Mouse (Mus musculus) heart, embryonic 10.5 days (tissue): ENCODE data around the gene AL732309.1. TPM values are rescaled to one million over a fixed set of nuclear protein-coding genes. Genes with fewer than 3 reads are reported as not detected.
A peak's percentile ranks its signal among the peaks of the same experiment; 100 is the strongest.

Experiments
- DNase-seq: peaks from one replicate; pipeline ENCODE4 v3.0.0-alpha.2; 2017; ENCODE audit warnings: low spot score
- H3K27ac ChIP-seq: fragments of 300-500 bp; sonication (generic); 2 replicates; pipeline ENCODE4 v1.5.1; 2016; ENCODE audit warnings: mild to moderate bottlenecking
- H3K27me3 ChIP-seq: fragments of 300-500 bp; sonication (generic); 2 replicates; pipeline ENCODE4 v1.6.1; 2016; ENCODE audit warnings: mild to moderate bottlenecking; ENCODE audit not compliant: poor library complexity, insufficient read depth, severe bottlenecking
- H3K36me3 ChIP-seq: fragments of 300-500 bp; sonication (generic); 2 replicates; pipeline ENCODE4 v1.6.1; 2016; ENCODE audit warnings: mild to moderate bottlenecking, moderate library complexity
- H3K4me1 ChIP-seq: fragments of 300-500 bp; sonication (generic); 2 replicates; pipeline ENCODE4 v1.6.1; 2016; ENCODE audit warnings: mild to moderate bottlenecking
- H3K4me3 ChIP-seq: fragments of 300-500 bp; sonication (generic); 2 replicates; pipeline ENCODE4 v1.5.1; 2016; ENCODE audit warnings: mild to moderate bottlenecking, moderate library complexity
- H3K9me3 ChIP-seq: fragments of 300-500 bp; sonication (generic); 2 replicates; pipeline ENCODE4 v1.6.1; 2016; ENCODE audit warnings: mild to moderate bottlenecking, moderate library complexity
- WGBS: fragments of 180-500 bp; shearing (Covaris S2); methylation state at CpG from one replicate; pipeline ENCODE4 v1.1.7; 2016; 5-methylcytosine and 5-hydroxymethylcytosine counted together
- polyA plus RNA-seq: library from polyadenylated mRNA; unstranded; fragments of >200 nt; fragmentation: Nextera tagmentation; extraction: Ambion mirVana; gene quantifications from 2 replicates; pipeline ENCODE4 v1.2.1, GENCODE M21; 2016

The AL732309.1 gene
- polyA plus RNA-seq, result 4.0 and 6.0 TPM in 2 replicates

DNA sequence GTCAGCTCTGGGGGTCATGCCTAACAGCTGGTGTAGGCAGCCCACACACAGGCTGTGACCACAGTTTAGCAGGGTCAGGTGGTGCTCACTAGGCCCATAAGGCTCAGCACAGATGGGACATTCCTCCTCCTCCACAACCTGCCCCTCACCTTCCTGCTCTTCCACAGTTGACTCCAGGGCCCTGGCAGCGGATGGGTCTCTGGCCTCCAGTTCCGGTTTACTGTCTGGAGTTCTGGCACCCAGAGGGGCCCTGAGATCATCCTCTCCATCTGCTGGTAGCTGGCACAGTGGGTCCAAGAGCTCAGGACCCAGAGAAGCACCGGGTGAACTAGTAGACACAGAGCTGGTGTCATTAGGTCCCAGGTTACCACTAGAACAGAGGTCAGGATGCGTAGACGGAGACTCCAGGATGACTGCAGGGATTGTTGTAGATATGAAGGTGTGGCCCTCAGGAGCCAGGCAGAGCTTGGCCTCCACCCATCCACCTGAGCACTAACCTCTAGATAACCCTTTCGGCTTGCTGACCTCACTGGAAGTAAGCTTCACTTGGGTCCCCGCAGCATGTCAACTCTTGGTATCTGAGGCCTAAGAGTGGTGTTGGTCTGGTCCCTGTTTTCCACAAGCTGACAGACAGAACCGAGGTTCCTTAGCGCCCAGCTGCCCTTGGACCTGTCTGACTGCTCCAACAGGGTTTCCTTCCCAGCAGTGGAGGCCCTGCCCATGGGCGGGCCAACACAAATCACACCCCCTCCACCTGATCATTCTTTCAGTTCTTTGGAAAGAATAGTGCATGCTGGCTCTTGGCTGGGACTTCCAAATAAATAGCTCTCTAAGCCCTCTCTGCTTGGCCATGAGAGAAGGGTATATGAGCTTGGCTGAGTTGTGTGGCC is at the start of gene AL732309.1:
AL732309.1 (minus strand) TSS at position 681 of the 890 bp plus-strand sequence.
- WGBS, result 81% methylated on average over 10 of the region's 10 CpGs
- Histone ChIP-seq H3K27ac (no peak within 1 kb of the TSS), H3K27me3 (peaks cover 30% of the 10 kb centered on the region), H3K4me3 (no peak within 1 kb of the TSS), H3K4me1 (peaks cover 17% of the 10 kb centered on the region), H3K36me3 (peaks cover 61% of the 10 kb centered on the region), H3K9me3 (no peaks in the 10 kb centered on the region)
- DNase-seq, result no peak

DNA sequence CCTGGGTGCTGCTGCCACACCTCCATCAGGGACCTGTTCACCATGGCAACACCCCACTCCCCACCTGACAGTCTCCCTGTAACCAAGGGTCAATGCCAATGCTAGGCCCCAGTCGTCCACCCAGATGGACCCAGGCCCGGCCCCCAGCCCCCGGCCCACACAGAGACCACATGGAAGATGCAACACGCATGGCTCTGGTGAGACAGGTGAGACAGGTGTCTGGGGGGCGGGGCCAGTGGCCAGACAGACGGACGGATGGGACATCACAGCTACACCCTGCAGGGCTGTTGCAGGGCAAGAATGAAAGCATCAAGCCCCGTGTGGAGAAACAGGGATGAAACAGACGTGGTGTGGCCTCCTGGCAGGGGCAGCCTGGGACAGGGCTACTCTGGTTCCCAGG is 47.0 kb upstream of the AL732309.1 start:
- Histone ChIP-seq H3K27me3 (peaks cover 100% of the 10 kb centered on the region), H3K9me3 (no peaks in the 10 kb centered on the region), H3K4me3 (no peak overlapping the region), H3K36me3 (no peaks in the 10 kb centered on the region), H3K27ac (no peak overlapping the region), H3K4me1 (peaks cover 28% of the 10 kb centered on the region)
- no peak for DNase-seq
- WGBS, result 66% methylated on average over 9 of the region's 9 CpGs

DNA sequence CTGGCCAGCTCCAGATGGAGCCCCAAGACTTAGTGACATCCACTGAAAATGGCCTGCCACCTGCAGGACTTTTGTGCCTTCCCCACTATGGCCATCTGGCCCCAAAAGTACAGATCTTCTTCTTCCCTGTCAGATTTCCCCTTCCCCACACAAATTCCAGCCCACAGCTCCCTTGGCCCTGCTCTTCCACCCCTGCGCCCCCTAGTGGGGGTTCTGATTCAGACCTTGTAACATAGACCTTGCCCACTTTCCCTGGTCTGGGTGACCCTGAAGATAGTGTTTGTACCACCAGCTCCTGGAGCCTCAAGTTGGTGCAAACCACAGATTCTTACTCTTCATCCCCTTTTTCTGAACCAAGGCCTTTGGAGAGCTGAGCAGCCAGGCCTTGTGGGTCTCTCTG is 46.2 kb upstream of the AL732309.1 start:
- no peak for DNase-seq
- Histone ChIP-seq H3K36me3 (no peaks in the 10 kb centered on the region), H3K4me3 (no peak overlapping the region), H3K27me3 (peaks cover 100% of the 10 kb centered on the region), H3K4me1 (peaks cover 28% of the 10 kb centered on the region), H3K9me3 (no peaks in the 10 kb centered on the region), H3K27ac (no peak overlapping the region)
- 0% methylated on average over 1 of the region's 1 CpGs for WGBS

DNA sequence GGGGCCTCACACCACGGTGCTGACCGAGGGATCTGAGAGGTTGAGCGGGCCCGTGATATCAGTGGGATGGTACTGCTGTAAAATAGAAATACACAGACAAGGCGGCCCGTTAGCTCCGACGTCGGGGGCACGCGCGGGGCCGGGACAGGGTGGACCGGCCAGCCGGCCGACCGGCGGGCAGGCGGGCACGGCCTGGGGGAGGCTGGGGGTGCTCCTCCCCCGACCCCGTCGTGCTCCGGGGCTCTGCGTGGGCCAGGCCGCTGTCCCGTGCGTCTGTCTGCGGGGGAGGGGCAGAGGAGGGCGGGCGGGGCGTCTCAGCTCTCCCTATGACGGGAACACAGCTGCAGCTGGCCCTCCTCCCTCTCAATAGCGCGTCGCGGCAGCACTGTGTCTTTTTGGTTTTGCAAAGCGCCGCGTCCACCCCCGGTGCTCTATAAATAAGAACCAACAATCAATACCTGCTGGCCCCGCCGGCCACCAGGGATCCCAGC is 45.4 kb upstream of the AL732309.1 start:
- peak overlapping the region; percentile 50 for H3K4me3 ChIP-seq
- H3K27me3 ChIP-seq, result peaks cover 100% of the 10 kb centered on the region
- DNase-seq, result no peak
- H3K36me3 ChIP-seq, result no peaks in the 10 kb centered on the region
- WGBS, result 7% methylated on average over 41 of the region's 43 CpGs
- no peak overlapping the region for H3K27ac ChIP-seq
- H3K9me3 ChIP-seq, result no peaks in the 10 kb centered on the region
- peaks cover 28% of the 10 kb centered on the region for H3K4me1 ChIP-seq

DNA sequence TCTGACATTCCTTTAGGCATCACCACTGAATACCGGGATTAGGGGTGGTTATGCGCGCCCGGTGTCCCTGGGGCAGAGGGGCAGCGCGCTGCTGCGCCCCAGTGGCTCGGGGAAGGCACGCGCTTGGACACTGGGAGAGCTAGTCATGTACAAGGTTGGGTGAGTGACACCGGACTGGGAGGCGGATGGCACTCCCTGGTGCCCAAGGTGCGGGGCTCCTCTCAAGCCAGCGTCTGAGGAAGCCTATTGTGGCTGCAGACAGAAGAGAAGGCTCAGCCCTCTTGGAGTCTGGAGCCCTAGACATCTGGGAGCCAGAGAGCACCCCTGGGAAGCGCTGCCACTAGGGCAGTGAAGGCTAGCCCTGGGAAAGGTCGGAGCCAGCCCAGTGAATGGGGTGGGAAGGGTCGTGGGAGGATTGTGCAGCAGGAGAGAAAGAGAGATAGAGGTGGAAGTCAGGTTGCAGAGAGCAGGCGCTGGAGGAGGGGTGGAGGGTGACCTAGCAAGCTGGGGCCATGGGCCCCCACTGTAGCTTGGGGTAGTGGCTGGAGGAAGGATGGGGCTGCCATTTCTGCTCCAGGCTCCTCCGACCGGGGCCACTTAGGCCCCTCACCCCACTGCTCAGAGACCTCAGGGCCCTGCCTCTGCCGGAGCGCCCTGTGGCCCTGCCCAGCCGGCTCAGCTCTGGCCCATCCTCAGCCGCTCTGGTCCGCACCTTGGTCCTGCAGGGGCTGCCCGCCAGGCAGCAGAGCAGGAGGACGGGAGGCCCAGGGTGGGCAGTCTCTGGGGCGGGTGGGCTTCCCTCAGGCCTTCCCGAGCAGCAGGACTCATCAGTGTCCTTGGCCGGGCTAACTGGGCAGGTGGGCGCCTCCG is 44.8 kb upstream of the AL732309.1 start:
- DNase-seq, result no peak
- Histone ChIP-seq H3K4me3 (peak overlapping the region; percentile 50), H3K9me3 (no peaks in the 10 kb centered on the region), H3K36me3 (no peaks in the 10 kb centered on the region), H3K27ac (no peak overlapping the region), H3K4me1 (peaks cover 28% of the 10 kb centered on the region), H3K27me3 (peaks cover 100% of the 10 kb centered on the region)
- 8% methylated on average over 32 of the region's 32 CpGs for WGBS

DNA sequence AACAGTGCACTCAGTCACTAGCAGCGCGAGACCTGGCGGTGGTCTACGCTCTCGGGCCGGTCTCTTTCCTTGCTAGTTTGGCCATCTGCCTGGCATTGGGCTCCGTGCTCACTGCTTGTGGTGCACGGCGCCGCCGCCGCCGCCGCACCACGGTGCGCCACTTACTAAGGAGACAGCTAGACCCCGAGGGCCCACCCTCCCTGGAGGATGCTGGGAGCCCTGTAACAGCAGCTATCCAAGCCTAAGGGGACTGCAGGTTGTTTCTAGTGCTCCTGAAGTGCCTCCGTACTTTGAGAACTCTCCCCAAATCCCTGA is 44.1 kb upstream of the AL732309.1 start:
- Histone ChIP-seq H3K36me3 (peaks cover 6% of the 10 kb centered on the region), H3K9me3 (no peaks in the 10 kb centered on the region), H3K27ac (no peak overlapping the region), H3K27me3 (peaks cover 100% of the 10 kb centered on the region), H3K4me1 (peaks cover 28% of the 10 kb centered on the region), H3K4me3 (peak overlapping the region; percentile 36)
- under 1% methylated on average over 18 of the region's 18 CpGs for WGBS
- no peak for DNase-seq

DNA sequence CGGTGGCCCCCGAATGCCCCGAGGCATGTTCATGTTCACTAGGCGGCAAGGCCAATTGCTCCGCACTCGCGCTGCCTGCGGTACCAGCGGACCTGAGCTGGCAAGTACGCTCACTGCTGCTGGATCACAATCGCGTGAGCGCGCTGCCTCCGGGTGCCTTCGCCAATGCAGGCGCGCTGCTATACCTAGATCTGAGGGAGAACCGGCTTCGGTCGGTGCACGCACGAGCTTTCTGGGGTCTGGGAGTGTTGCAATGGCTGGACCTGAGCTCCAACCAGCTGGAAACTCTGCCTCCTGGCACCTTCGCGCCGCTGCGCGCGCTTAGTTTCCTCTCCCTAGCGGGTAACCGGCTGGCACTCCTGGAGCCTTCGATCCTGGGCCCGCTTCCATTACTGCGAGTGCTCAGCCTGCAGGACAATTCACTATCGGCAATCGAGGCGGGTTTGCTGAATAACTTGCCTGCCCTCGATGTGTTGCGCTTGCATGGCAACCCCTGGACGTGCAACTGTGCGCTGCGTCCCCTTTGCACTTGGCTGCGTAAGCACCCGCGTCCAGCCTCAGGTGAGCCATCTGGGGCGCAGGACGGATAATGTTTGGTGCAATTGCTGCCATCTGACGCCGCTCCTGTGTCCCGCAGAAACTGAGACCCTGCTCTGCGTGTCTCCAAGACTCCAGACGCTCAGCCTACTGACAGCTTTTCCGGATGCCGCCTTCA is 43.6 kb upstream of the AL732309.1 start:
- H3K27me3 ChIP-seq, result peaks cover 96% of the 10 kb centered on the region
- peaks cover 11% of the 10 kb centered on the region for H3K36me3 ChIP-seq
- H3K4me1 ChIP-seq, result peaks cover 28% of the 10 kb centered on the region
- DNase-seq, result no peak
- WGBS, result 3% methylated on average over 54 of the region's 54 CpGs
- H3K27ac ChIP-seq, result no peak overlapping the region
- H3K4me3 ChIP-seq, result peak overlapping the region; percentile 36
- H3K9me3 ChIP-seq, result no peaks in the 10 kb centered on the region

DNA sequence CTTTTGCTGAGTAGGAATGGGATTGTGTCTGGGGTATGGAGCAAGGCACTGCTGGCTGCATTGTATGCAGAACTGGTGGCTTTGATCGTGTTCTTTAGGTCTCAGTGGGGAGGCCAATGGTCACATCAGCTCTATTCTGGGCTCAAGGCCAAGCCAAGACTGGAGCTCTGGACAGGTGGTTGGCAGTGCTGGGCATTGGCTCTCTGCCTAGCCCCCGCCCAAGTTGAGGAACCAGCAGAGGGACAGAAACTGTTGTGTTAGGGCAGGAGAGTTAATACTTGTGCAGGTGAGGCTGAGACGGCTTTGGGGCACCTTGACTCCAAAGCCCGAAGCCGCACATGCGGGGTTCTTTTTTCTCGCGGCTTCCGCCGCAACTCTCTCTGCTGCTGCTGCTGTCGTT is 43.0 kb upstream of the AL732309.1 start, which contains the start of gene Lrrc26:
Lrrc26 (plus strand) TSS at position 265 of the 400 bp plus-strand sequence.
- 9% methylated on average over 11 of the region's 11 CpGs for WGBS
- no peak for DNase-seq
- Histone ChIP-seq H3K27ac (no peak within 1 kb of the TSS), H3K4me3 (peak within 1 kb of the TSS; percentile 36), H3K4me1 (peaks cover 28% of the 10 kb centered on the region), H3K9me3 (no peaks in the 10 kb centered on the region), H3K27me3 (peaks cover 90% of the 10 kb centered on the region), H3K36me3 (peaks cover 18% of the 10 kb centered on the region)

DNA sequence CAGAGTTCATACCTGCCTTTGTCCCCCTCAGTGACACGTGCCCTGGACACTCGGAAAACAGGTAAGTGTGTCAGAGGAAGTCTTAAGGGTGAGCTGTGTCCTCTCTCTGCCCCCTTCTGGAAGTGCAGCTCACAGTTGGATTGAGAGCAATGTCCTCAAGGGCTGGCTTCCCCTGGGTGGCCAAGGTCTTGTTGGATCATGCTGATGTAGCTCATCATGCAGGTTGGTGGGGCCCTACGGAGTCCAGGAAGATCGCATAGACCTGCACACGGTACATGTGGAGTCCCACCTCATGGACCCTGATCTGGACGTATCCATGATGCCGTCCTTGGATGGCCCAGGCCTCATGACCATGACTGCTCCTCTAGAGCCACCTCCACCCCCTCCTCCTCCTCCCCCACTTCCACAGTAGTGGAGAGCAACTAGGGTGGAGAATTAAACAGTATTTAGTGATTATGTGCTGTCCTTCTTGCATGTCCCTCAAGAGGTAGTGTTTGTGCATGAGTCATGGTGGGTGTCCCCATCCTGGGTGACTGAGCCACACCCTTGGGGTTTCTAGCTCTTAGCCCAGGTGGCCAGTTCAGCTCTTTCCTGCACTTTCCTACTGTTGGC is 42.2 kb upstream of the AL732309.1 start:
- Histone ChIP-seq H3K4me3 (no peak overlapping the region), H3K9me3 (no peaks in the 10 kb centered on the region), H3K4me1 (peaks cover 28% of the 10 kb centered on the region), H3K36me3 (peaks cover 26% of the 10 kb centered on the region), H3K27me3 (peaks cover 82% of the 10 kb centered on the region), H3K27ac (no peak overlapping the region)
- no peak for DNase-seq
- WGBS, result 82% methylated on average over 7 of the region's 7 CpGs

DNA sequence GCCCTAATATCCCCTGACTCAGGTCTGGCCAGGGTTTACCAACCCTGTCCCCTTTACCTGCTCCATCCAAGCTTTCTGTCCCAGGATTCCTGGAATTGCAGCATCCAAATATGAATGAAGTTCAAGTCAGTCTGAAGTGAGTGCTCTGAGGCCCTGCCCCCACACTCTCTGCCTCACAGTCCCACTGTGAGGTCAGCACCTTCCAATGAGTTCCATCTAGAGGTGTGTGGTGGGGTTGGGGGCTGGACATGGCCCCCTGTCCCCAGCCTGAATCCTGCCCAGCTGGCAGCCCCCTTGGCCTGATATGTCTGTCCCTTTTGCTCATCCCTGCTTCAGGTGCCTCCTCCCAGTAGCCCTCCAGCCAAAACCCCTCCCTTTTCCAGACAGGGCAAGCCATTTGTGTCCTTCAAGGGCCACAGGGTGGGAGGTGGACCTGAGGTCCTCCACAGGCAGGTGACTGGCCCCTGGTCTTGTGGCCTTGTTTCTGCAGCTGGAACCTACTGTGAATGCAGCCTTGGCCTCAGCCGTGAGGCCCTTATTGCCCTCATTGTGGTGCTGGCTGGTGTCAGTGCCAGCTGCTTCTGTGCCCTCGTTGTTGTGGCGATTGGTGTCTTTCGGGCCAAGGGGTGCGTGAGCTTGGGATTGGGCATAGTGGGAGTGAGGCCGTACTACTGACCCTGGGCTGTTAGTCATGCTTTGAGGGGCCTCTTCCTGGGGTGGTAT is 41.4 kb upstream of the AL732309.1 start, which contains the start of gene Tmem210:
Tmem210 (plus strand) TSS at position 219 of the 723 bp plus-strand sequence.
- H3K4me3 ChIP-seq, result no peak within 1 kb of the TSS
- H3K27ac ChIP-seq, result no peak within 1 kb of the TSS
- peaks cover 28% of the 10 kb centered on the region for H3K4me1 ChIP-seq
- H3K27me3 ChIP-seq, result peaks cover 74% of the 10 kb centered on the region
- no peak for DNase-seq
- WGBS, result 84% methylated on average over 6 of the region's 6 CpGs
- H3K9me3 ChIP-seq, result no peaks in the 10 kb centered on the region
- peaks cover 32% of the 10 kb centered on the region for H3K36me3 ChIP-seq

DNA sequence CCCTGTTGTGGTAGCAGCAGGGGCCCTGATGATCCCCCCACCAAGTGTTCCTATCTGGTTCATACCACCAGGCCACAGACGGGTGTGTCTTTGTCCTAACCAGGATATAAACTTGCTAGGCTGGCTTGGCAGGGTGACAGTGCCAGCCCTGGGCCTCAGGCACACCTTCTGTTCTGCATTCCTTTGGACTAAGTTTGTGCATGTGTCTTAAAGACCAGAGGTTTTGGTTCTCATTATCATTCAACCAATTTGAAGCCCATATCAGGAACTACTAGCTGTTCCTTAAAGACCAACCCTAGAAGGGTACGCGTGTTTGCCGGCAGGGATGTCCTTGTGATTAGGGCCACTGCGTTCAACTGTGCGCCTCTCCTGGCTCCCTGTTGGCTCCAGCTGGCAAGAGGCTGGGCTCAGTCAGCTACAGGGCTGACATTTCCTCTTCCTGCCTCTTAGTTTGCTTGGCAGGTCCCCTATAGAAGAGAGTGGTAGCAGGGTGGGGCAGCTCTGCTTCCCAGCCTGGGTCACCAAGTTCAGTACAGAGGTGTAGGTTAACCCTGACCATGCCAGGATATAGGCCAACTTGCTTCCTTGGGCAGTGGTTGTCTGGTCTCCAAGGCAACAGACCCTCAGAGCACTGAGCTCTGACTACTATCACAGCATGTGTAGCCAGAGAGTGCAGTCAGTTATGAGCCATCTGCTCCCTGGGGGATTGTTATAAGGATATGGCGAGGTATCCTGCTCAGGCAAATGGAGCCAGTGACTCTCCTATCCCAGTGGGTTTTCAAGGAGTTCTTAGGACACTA is 40.4 kb upstream of the AL732309.1 start:
- H3K4me3 ChIP-seq, result no peak overlapping the region
- H3K9me3 ChIP-seq, result no peaks in the 10 kb centered on the region
- peaks cover 64% of the 10 kb centered on the region for H3K27me3 ChIP-seq
- H3K36me3 ChIP-seq, result peaks cover 43% of the 10 kb centered on the region
- no peak overlapping the region for H3K27ac ChIP-seq
- 51% methylated on average over 7 of the region's 7 CpGs for WGBS
- H3K4me1 ChIP-seq, result peaks cover 21% of the 10 kb centered on the region
- DNase-seq, result no peak
